Mouse (Mus musculus) intestine, postnatal 0 days (tissue): ENCODE results near the gene Polg. TPM values are rescaled to one million over a fixed set of nuclear protein-coding genes. Genes with fewer than 3 reads are reported as not detected.

Source experiments
- ATAC-seq: fragments of 200-750 bp; cut with Nextera tagmentation; 2 replicates; pipeline ENCODE4 v1.8.0; 2017; ENCODE audit warnings: mild to moderate bottlenecking, moderate TSS enrichment, moderate library complexity
- H3K27ac ChIP-seq: fragments of 300-500 bp; sonication (generic); 2 replicates; pipeline ENCODE4 v1.5.1; 2014; ENCODE audit warnings: mild to moderate bottlenecking, low read depth, low read length, moderate library complexity
- H3K27me3 ChIP-seq: fragments of 300-500 bp; sonication (generic); replicated peaks from 2 replicates; pipeline ENCODE4 v1.6.1; 2014; ENCODE audit warnings: low read length, mixed read lengths; ENCODE audit not compliant: control insufficient read depth, insufficient read depth
- H3K36me3 ChIP-seq: fragments of 300-500 bp; sonication (generic); 2 replicates; pipeline ENCODE4 v1.6.1; 2014; ENCODE audit warnings: mild to moderate bottlenecking, moderate library complexity; ENCODE audit not compliant: control insufficient read depth, insufficient read depth
- H3K4me1 ChIP-seq: fragments of 300-500 bp; sonication (generic); replicated peaks from 2 replicates; pipeline ENCODE4 v1.6.1; 2014; ENCODE audit warnings: antibody characterized with exemption, low read length, mixed read lengths; ENCODE audit not compliant: control insufficient read depth, insufficient read depth
- H3K4me2 ChIP-seq: fragments of 300-500 bp; sonication (generic); replicated peaks from 2 replicates; pipeline ENCODE4 v1.6.1; 2014; ENCODE audit warnings: low read depth, mild to moderate bottlenecking, moderate library complexity
- H3K4me3 ChIP-seq: fragments of 300-500 bp; sonication (generic); 2 replicates; pipeline ENCODE4 v1.5.1; 2014; ENCODE audit warnings: low read depth, low read length
- H3K9ac ChIP-seq: fragments of 300-500 bp; sonication (generic); 2 replicates; pipeline ENCODE4 v1.6.1; 2014; ENCODE audit warnings: mild to moderate bottlenecking, low read depth, low read length
- H3K9me3 ChIP-seq: fragments of 300-500 bp; sonication (generic); 2 replicates; pipeline ENCODE4 v1.6.1; 2016; ENCODE audit warnings: mixed run types; ENCODE audit not compliant: control insufficient read depth
- CTCF ChIP-seq: sonication (generic); IDR thresholded peaks from 2 replicates; pipeline ENCODE4 v1.5.1; 2016; ENCODE audit warnings: low read depth, mild to moderate bottlenecking, control low read depth, antibody characterized with exemption, moderate library complexity
- WGBS: fragments of 180-500 bp; shearing (Covaris S2); extraction: QIAGEN DNeasy Blood & Tissue Kit; methylation state at CpG from one replicate; pipeline ENCODE4 v1.1.7; 2014; 5-methylcytosine and 5-hydroxymethylcytosine counted together
- polyA plus RNA-seq: library from polyadenylated mRNA; unstranded; fragments of >200 nt; fragmentation: Nextera tagmentation; extraction: Ambion mirVana; gene quantifications from 2 replicates; pipeline ENCODE4 v1.2.1, GENCODE M21; 2015

Gene Polg
- polyA plus RNA-seq, 1 experiment from 2014 or later, result 34.6 TPM

GRCm38 (mm10) chr7:79503656-79504250, 37.6 kb upstream of the Polg start:
- 4% methylated on average over 5 of the region's 5 CpGs for WGBS
- no peak overlapping the region for H3K27ac ChIP-seq
- H3K4me1 ChIP-seq, result no peaks in the 10 kb centered on the region
- no peak overlapping the region for H3K4me3 ChIP-seq
- ATAC-seq, result no peak
- H3K36me3 ChIP-seq, result no peaks in the 10 kb centered on the region
- no peak overlapping the region for H3K4me2 ChIP-seq
- H3K27me3 ChIP-seq, result peaks cover 100% of the 10 kb centered on the region
- TF ChIP-seq CTCF, result no peak
- H3K9me3 ChIP-seq, result no peaks in the 10 kb centered on the region
- no peak overlapping the region for H3K9ac ChIP-seq

GRCm38 (mm10) chr7:79503103-79503455, 36.9 kb upstream of the Polg start:
- Histone ChIP-seq H3K9ac (no peak overlapping the region), H3K9me3 (no peaks in the 10 kb centered on the region), H3K36me3 (no peaks in the 10 kb centered on the region), H3K4me3 (no peak overlapping the region), H3K4me1 (no peaks in the 10 kb centered on the region), H3K4me2 (no peak overlapping the region), H3K27ac (no peak overlapping the region), H3K27me3 (peaks cover 99% of the 10 kb centered on the region)
- ATAC-seq, result no peak
- WGBS, result 10% methylated on average over 6 of the region's 6 CpGs
- TF ChIP-seq CTCF, result no peak

GRCm38 (mm10) chr7:79502152-79503102, 36.3 kb upstream of the Polg start:
- no peak overlapping the region for H3K9ac ChIP-seq
- H3K4me1 ChIP-seq, result no peaks in the 10 kb centered on the region
- H3K27ac ChIP-seq, result no peak overlapping the region
- H3K27me3 ChIP-seq, result peaks cover 99% of the 10 kb centered on the region
- no peak overlapping the region for H3K4me3 ChIP-seq
- no peak overlapping the region for H3K4me2 ChIP-seq
- no peak for TF ChIP-seq CTCF
- H3K9me3 ChIP-seq, result no peaks in the 10 kb centered on the region
- H3K36me3 ChIP-seq, result no peaks in the 10 kb centered on the region
- no peak for ATAC-seq
- 9% methylated on average over 10 of the region's 10 CpGs for WGBS

GRCm38 (mm10) chr7:79501581-79502031, 35.4 kb upstream of the Polg start:
- TF ChIP-seq CTCF, result no peak

GRCm38 (mm10) chr7:79500681-79501306, 34.6 kb upstream of the Polg start:
- H3K4me2 ChIP-seq, result no peak overlapping the region
- no peak overlapping the region for H3K27ac ChIP-seq
- 7% methylated on average over 3 of the region's 3 CpGs for WGBS
- no peak overlapping the region for H3K4me3 ChIP-seq
- TF ChIP-seq CTCF, result no peak
- no peaks in the 10 kb centered on the region for H3K4me1 ChIP-seq
- peaks cover 99% of the 10 kb centered on the region for H3K27me3 ChIP-seq
- no peak for ATAC-seq
- H3K9ac ChIP-seq, result no peak overlapping the region
- H3K36me3 ChIP-seq, result no peaks in the 10 kb centered on the region
- H3K9me3 ChIP-seq, result no peaks in the 10 kb centered on the region

More at GRCm38 (mm10) chr7:79501581-79502031, 35.4 kb upstream of the Polg start:
- no peaks in the 10 kb centered on the region for H3K9me3 ChIP-seq
- H3K4me2 ChIP-seq, result no peak overlapping the region
- H3K27ac ChIP-seq, result no peak overlapping the region
- no peak for ATAC-seq
- no peaks in the 10 kb centered on the region for H3K36me3 ChIP-seq
- WGBS, result 4% methylated on average over 8 of the region's 8 CpGs
- H3K4me3 ChIP-seq, result no peak overlapping the region
- no peak overlapping the region for H3K9ac ChIP-seq
- H3K4me1 ChIP-seq, result no peaks in the 10 kb centered on the region
- peaks cover 99% of the 10 kb centered on the region for H3K27me3 ChIP-seq
